Mouse (Mus musculus) 3T3-L1 (cell line): ENCODE results near the gene Psmd5.
A peak's percentile ranks its signal among the peaks of the same experiment; 100 is the strongest.
"Not testable (repeated sequence)": the region's sequence is repeated elsewhere in the genome, so short reads cannot be mapped to it uniquely, and the experiment has no call there.

ENCODE experiments used
- DNase-seq: peaks from one replicate; pipeline ENCODE4 v3.0.0-alpha.2; 2015; ENCODE audit warnings: low read depth, low spot score

The Psmd5 gene

GRCm38 (mm10) chr2:34896821-34897460, 22.2 kb upstream of the Psmd5 start:
- no peak for DNase-seq

GRCm38 (mm10) chr2:34895503-34896113, 20.8 kb upstream of the Psmd5 start:
- no peak for DNase-seq

GRCm38 (mm10) chr2:34893950-34894349, 19.2 kb upstream of the Psmd5 start:
- DNase-seq, result no peak

GRCm38 (mm10) chr2:34884186-34884585, 9.4 kb upstream of the Psmd5 start:
- DNase-seq, result no peak

GRCm38 (mm10) chr2:34883190-34883589, 8.4 kb upstream of the Psmd5 start:
- DNase-seq, result no peak

- DNase-seq, result no peak
Measured at GRCm38 (mm10) chr2:34882757-34883156, 8.0 kb upstream of the Psmd5 start.

- no peak for DNase-seq
Measured at GRCm38 (mm10) chr2:34880054-34880453, 5.3 kb upstream of the Psmd5 start.

- no peak for DNase-seq
Measured at GRCm38 (mm10) chr2:34874271-34874670, 497 bp downstream of the Psmd5 start, which contains the start of gene Cutal. Cutal (plus strand) TSS chr2:34874396.

- DNase-seq, result peak; percentile 100
Measured at GRCm38 (mm10) chr2:34870520-34871474, 4.0 kb downstream of the Psmd5 start.

- peak; percentile 91 for DNase-seq
Measured at GRCm38 (mm10) chr2:34869680-34870079, 5.1 kb downstream of the Psmd5 start.

GRCm38 (mm10) chr2:34857728-34858127, 17.0 kb downstream of the Psmd5 start:
- DNase-seq, result no peak

- no peak for DNase-seq
Measured at GRCm38 (mm10) chr2:34855265-34855664, 19.5 kb downstream of the Psmd5 start.

GRCm38 (mm10) chr2:34847702-34848101, 27.1 kb downstream of the Psmd5 start:
- no peak for DNase-seq

- no peak for DNase-seq
Measured at GRCm38 (mm10) chr2:34843211-34843939, 31.4 kb downstream of the Psmd5 start.

GRCm38 (mm10) chr2:34841706-34842105, 33.1 kb downstream of the Psmd5 start:
- DNase-seq, result peak; percentile 55

GRCm38 (mm10) chr2:34840143-34840542, 34.6 kb downstream of the Psmd5 start:
- not testable (repeated sequence) for DNase-seq

GRCm38 (mm10) chr2:34835669-34836068, 39.1 kb downstream of the Psmd5 start:
- no peak for DNase-seq

- no peak for DNase-seq
Measured at GRCm38 (mm10) chr2:34833624-34834023, 41.1 kb downstream of the Psmd5 start.

- DNase-seq, result not testable (repeated sequence)
Measured at GRCm38 (mm10) chr2:34832766-34833457, 41.9 kb downstream of the Psmd5 start, which contains the start of gene Gm34653. Gm34653 (plus strand) TSS chr2:34833007.

- not testable (repeated sequence) for DNase-seq
Measured at GRCm38 (mm10) chr2:34830066-34830465, 44.7 kb downstream of the Psmd5 start.

- no peak for DNase-seq
Measured at GRCm38 (mm10) chr2:34828026-34828425, 46.7 kb downstream of the Psmd5 start.
